Mouse (Mus musculus): ENCODE measurements around the gene Ppp1r3d.

The Ppp1r3d gene

GRCm38 (mm10) chr2:178414261-178415149 lies at the start of gene Ppp1r3d, which contains the start of gene Fam217b:
TSS of gene Ppp1r3d (minus strand) at chr2:178414472.
TSS of gene Fam217b (plus strand) at chr2:178414524.
- peak; percentile 29 for DNase-seq (ENCODE audit: low spot score)

- no peak for DNase-seq (ENCODE audit: low spot score)
These were observed 46.1 kb upstream of the Ppp1r3d start for GRCm38 (mm10) chr2:178460353-178460752.

DNA sequence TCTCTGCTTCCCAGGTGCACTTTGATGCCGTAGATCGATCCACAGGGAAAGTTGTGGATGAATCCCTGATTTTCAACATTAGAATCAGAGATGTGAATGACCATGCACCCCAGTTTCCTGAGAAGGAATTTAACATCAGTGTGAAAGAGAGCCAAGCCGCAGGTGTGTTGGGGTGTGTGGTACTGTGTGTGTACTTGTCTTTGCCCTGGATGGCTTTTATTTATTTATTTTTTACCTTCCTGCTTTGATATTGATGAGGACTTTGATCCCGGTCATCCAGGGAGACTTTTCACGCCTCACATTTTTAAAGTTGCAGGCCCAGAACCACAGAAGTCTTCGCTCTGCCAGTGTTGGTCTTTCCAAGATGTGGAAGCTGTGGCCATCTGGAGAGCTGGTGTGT lies 43.1 kb upstream of the Ppp1r3d start:
- DNase-seq (ENCODE audit: low spot score), result no peak

DNA sequence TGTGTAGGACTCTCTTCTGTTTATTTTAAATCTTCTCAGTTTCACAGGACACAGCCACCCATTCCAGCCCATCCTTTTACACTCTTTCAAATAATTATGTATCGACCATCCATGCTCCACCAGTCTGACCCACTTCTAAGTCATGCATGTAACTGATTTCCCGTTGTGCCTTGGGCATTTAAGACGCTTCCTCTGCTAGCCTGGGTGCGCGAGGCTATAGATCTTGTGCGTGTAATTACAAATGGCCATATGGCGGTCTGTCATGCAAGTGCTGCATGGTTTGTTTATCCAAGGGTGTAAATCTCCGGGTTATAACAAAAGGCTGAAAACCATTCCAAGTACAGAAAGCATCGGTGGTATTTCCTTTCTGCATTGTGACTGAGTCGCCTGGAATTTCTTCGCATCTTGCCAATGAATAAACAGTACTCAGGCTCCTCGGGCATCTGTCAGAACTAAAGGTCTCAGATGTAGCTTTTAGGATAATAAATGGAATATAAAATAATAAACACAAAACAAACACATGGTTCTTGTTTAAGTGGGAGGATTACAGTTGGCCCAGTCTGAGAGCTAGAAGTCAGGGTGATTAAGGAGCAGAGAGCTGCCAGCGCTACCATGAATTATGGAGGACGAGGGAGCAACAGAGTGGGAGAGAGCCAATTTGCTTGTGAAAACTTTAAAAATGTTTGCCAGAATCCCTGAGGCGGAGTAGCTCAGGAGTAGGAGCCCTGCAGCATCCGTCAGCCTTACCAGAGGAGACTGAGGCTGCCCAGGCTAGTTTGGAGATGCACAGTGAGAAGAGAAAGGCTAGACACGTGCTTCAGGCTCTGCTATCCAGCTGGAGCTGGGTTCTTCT lies 40.6 kb upstream of the Ppp1r3d start:
- DNase-seq (ENCODE audit: low spot score), result no peak

DNA sequence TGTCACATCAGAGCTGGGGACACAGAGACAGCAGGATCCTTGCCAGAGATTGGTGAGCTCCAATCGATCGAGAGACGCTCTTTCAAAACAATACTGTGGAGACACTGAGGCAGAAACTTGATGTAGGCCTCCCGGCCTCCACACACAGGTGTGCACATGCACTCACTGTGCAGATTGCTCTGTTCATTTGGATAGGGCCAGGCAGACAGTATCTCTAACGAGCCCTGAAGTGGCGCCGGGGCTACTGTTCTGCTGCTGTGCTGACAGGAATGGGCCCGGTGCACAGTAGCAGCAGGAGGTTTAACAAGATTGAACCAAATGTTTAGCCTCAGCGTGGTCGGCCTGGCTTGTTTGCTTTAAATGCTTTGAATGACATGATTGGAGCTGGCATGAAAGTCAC lies 36.7 kb upstream of the Ppp1r3d start:
- DNase-seq (ENCODE audit: low spot score), result no peak

GRCm38 (mm10) chr2:178450236-178450635 lies 36.0 kb upstream of the Ppp1r3d start:
- no peak for DNase-seq (ENCODE audit: low spot score)

GRCm38 (mm10) chr2:178449386-178449785 lies 35.1 kb upstream of the Ppp1r3d start:
- DNase-seq (ENCODE audit: low spot score), result no peak

GRCm38 (mm10) chr2:178437311-178437710 lies 23.0 kb upstream of the Ppp1r3d start:
- DNase-seq (ENCODE audit: low spot score), result no peak

DNA sequence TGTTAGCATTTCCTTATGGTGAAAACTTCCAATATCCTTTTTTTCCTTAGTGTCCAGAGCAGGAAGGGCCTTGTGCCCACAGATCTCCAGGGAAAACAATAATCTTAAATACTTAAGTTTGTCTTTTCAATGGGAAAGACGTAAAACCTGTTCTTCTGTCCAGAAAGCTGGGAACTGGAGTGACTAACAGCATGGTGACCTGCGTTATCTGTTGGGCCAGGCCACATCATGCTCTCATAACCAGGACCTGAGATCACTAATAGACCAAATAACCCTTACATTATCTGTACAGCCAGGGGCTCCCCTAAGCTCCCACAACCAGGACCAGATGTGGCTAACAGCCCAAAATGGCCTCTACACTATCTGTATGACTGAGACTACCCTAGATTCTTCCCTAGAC lies 19.6 kb upstream of the Ppp1r3d start:
- no peak for DNase-seq (ENCODE audit: low spot score)

DNA sequence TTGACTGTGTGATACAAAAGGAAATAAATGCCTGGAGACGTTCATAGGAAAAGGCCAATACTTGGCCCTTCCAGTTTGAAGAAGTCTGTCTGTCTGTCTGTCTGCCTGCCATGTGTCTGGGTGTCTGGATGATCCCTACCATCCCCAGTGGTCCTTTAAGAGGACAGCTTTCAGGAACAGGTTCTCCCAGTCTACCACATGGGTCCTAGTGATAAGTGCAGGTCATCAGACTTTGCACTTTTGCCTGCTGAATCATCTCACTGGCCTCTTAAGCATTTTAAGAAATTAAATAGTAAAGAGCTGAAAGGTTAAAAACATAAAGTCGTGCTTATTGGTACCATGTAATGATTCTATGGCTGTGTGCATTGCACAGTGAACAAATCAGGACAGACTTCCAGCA lies 19.2 kb upstream of the Ppp1r3d start:
- DNase-seq (ENCODE audit: low spot score), result no peak

DNA sequence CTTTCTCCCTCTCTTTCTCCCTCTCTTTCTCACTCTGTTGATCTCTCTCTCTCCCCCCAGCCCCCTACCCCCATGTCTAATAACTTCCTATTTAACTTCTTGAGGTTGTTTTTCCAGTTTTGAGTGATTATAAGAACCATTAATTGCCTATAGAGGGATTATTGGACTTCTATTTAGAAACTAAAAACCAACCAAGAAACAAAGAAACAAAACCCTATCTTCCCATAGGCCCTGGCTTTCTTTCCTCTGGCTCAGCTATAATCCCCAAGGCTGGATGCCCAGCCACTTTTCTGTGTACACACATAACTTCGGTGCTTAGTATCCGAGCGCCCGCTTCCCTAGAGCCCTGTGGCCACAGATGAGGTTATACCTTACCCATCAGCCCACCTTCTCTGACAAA lies 16.0 kb upstream of the Ppp1r3d start, which contains the start of gene Cdh26:
Gene Cdh26 (plus strand): TSS at position 301 of the 400 bp plus-strand sequence.
- no peak for DNase-seq (ENCODE audit: low spot score)

GRCm38 (mm10) chr2:178429426-178429825 lies 15.2 kb upstream of the Ppp1r3d start:
- no peak for DNase-seq (ENCODE audit: low spot score)

- no peak for DNase-seq (ENCODE audit: low spot score)
These were observed 14.4 kb upstream of the Ppp1r3d start for GRCm38 (mm10) chr2:178428676-178429075.

GRCm38 (mm10) chr2:178428183-178428582 lies 13.9 kb upstream of the Ppp1r3d start:
- DNase-seq (ENCODE audit: low spot score), result no peak

DNA sequence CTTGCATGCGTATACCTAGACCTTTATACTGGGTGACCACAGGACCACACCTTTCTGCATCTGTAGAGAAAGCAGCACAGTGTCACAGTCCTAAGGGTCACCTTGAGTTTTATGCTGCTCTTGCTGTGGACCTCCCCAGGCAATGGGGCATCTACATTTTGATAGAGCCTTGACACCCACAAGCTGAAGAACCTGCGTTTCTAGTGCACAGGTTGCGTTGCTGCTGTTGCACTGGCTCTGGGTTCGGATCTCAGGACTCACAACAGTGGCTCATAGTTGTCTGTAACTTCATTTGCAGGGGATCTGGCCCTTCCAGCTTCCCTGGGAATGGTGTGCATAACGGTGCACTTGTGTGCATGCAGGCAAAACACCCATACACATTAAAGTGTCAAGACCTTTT lies 12.9 kb upstream of the Ppp1r3d start:
- no peak for DNase-seq (ENCODE audit: low spot score)

GRCm38 (mm10) chr2:178426229-178426628 lies 12.0 kb upstream of the Ppp1r3d start:
- no peak for DNase-seq (ENCODE audit: low spot score)

DNA sequence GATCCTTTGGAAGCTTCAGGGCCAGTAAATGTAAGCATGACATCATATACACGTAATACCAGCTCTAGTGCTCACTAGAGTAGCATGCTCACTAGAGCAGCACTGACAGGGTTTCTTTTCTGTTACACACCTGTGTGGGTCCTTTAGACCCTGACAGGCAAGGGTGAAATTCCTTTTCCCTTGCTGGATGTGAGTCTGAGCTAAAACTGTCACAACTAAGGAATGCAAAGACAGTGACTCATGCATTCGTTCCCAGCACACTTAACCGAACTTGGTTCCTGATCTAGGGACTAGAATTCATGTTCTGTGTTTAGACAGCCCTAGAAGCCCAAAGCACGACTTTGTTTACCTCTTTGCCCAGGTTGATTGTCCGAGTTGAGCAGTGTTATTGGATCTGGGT lies 9.0 kb upstream of the Ppp1r3d start:
- no peak for DNase-seq (ENCODE audit: low spot score)

DNA sequence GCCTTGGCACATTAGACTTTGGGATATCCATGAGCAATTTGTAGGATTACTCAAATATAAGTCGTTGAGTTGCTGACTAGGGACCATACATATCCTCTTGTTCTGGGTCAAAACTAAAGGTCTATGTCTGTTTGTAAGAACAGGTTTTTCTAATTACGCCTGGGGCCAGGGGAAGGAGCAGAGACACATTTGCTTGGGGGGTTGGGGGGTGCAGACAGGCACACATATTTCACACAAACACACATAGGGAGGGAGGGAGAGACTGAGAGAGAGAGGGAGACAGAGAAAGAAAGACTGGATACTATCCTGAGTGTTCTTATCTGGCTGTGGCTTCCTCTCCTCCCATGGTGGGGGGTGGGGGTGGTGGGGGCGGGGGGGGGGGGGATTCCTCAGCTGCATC lies 7.9 kb upstream of the Ppp1r3d start:
- DNase-seq (ENCODE audit: low spot score), result no peak

DNA sequence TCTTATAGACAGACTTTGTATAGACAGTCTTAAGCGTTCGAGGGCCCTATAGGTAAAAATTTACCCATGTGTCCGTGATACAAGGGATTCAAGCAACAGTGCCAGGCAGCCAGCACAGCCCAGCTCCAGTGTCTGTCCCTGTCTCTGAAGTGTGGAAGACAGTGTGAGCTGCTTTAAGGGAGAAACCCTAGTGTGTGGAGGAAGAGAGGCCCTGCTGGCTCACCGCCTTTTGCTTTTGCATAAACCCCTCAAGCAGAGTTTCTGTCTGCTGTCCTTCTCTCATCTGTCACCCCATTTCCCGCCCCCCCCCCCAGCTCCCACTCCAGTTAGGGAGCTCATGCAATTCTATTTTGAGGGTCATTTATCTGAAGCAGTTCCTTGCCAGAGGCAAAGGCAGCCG lies 7.3 kb upstream of the Ppp1r3d start:
- no peak for DNase-seq (ENCODE audit: low spot score)

- no peak for DNase-seq (ENCODE audit: low spot score)
These were observed 6.3 kb upstream of the Ppp1r3d start for GRCm38 (mm10) chr2:178420576-178420975.

DNA sequence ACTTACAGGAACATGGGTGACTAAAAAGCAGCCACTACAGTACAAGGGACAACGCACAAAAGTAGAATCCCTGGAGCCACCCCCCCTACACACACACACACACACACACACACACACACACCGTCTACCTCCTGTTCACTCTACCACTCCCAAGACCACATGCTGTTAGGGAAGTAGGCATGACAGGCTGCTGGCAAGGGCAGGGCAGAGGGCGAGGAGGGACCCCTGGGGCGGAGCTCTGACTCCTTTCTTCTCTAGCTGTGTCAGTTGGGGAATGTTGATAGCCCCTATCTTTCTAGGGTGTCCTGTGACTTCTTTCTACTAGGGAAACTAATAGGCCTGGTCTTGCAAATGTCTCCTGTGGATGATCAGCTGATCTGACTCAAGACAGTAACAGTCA lies 2.7 kb upstream of the Ppp1r3d start:
- DNase-seq (ENCODE audit: low spot score), result no peak

- no peak for DNase-seq (ENCODE audit: low spot score)
These were observed 2.2 kb upstream of the Ppp1r3d start for GRCm38 (mm10) chr2:178416427-178416826.

DNA sequence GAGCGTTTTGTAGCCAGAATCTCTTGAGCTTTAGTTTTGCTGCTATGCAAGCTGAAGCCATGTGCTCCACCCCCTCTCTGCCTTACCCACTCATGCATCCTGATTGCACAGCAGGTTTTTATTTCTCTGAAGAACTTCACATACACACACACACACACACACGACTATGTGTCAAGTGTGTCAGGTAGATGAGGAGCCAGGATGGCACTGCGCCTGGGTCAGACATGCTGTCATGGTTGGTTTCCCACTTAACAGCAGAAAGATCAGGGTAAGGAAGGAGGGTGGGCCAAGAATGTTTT lies 827 bp upstream of the Ppp1r3d start:
- DNase-seq (ENCODE audit: low spot score), result no peak
